Mouse (Mus musculus): ENCODE results near the gene Meox1.

Meox1 gene

DNA sequence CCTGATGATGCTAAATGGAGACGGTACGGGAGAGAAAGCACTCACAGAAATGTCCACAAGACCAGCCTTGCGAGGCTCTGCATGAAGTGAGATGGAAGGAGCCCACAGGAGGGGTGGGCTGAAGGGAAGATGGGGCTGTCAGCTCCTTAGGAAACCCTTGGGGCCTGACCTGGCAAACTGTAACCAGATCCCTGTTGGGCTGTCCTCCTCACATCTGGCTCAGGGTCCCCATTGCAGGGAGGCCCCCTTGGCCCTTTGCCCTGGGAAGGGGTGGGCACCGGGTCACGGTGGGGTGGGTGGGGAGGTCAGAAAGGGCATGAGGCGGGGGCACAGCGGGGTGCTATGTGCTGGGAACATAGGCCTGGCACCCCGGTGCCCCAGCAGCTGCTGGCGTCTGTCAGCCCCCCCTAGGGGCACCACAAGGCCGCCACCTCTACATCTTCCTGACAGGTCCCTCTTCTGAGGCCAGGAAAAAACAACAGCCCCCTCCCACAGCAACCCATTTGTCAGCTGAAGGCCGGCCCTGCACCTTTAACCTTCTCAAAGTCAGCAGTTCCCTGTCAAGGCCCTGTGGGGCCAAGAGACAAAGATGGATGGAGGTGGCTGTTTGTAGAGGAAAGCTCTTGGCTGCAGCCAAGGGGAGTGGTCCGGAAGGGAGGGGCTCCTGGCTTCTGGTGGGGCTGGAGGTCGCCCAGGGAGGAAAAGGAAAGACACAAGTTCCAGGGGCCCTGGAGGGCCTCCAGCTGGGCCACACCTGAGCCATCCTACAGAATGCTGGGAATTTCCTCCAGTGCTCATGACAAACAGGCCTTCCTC, 2.6 kb upstream of the Meox1 start:
- peak; percentile 80 to 85 for DNase-seq

DNA sequence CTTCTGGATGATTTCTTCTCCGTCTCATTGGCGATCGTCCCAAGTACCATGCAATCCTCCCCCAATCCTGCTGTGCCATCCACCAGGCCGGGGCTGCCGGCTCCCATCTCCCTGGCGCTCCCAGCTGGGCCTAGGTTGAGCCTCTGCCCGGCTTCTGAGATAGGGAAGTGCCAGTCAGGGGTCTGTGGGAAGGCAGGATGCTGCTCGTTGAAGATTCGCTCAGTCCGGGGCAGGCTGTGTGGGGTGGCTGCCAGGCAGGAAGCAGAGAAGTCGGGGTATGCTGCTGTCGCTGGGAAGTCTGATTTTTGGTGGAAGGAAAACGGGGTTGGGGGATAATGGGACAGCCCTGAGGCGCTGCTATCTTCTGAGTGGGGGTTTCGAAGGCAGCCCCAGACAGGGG, 614 bp downstream of the Meox1 start:
- peak; percentile 33 to 55 for DNase-seq

- peak in 1 of 2 experiments; percentile 43 for DNase-seq
Measured at GRCm38 (mm10) chr11:101891451-101891850, 2.7 kb downstream of the Meox1 start.

GRCm38 (mm10) chr11:101889781-101890180, 4.4 kb downstream of the Meox1 start:
- peak in 1 of 2 experiments; percentile 39 for DNase-seq

GRCm38 (mm10) chr11:101888820-101889219, 5.4 kb downstream of the Meox1 start:
- no peak for DNase-seq

DNA sequence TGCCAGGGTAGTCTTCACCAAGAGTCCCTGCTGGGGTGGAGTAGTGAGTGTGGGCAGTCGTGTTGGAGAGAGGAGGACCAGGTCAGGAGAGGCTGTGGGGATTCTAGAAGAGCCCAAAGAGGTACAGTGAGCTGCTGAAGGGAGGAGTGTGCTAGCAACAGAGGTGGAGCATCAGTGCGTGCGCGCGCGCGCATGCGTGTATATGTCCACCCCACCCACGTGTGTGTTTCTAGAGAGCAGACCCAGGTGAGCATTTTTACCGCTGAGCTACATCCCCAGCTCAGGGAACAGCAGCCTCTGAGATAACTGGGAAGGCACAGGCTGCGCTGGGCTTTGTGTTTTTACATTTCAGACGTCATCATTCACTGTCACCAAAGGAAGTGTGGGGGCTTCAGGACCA, 7.7 kb downstream of the Meox1 start:
- peak in 1 of 2 experiments; percentile 22 for DNase-seq

DNA sequence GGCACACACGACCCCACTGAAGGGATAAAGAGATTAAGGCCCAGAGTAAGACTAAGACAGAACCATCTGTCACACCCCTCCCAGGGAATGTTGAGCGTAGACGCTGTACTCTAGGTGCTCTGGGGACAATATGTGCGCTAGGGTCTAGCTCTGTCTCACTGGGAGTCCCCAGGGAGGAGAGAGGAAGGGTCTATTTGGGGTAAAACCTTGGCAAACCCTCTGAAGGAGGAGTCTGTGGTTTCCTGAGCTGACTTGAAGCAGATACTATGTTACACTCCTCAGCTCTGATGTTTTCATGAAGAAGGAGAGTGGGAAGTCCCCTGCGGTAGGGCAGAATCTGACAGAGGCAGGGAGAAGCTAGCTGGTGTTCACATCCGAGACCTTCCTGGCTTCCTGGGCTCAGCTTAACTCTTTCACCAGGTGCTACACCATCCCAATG, 8.3 kb downstream of the Meox1 start:
- DNase-seq: no peak

DNA sequence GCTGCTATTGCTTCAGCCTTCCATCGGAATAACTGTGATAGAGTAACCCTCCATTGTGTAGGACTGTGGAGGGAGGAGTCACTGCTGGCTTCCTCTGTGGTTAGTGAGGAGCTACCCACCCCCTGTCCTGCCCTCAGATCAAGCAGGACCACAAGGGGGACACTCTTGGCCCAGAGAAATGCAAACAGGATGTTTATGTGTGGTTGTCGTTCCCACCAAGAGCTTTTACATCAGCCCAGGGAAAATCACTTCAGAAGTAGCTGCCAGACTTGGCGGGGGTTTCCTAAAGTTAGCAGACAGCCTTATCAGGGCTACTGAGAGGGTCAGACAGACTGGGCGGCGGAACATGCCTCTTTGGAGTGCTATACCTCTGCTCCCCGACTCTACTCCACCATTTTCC, 8.9 kb downstream of the Meox1 start:
- peak; percentile 29 to 35 for DNase-seq

- no peak for DNase-seq
Measured at GRCm38 (mm10) chr11:101883911-101884310, 10.3 kb downstream of the Meox1 start.

GRCm38 (mm10) chr11:101882500-101883290, 11.5 kb downstream of the Meox1 start:
- no peak for DNase-seq

DNA sequence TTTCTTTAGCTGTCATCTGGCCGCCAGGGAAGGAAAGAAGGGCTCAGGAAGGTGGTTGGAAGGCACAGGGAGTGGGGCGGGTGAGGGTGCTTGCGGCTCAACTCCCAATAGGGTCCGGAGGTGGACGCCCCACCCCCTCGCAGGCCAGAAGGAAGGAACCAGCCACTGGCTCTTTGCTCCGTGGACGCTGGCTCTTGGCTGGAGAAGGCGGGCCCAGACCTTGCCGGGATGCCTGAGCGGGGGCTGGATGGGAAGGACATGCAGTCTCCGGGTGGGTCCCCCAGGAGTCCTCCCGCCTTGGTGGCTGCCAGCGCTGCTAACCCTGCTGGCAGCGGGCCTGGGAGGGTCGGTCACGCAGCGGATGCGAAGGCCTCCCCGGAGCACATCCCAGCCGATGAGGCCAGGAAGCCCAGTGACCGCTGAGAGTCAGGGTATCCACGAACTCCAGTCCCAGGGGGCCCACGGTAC, 12.5 kb downstream of the Meox1 start:
- peak; percentile 84 to 86 for DNase-seq

DNA sequence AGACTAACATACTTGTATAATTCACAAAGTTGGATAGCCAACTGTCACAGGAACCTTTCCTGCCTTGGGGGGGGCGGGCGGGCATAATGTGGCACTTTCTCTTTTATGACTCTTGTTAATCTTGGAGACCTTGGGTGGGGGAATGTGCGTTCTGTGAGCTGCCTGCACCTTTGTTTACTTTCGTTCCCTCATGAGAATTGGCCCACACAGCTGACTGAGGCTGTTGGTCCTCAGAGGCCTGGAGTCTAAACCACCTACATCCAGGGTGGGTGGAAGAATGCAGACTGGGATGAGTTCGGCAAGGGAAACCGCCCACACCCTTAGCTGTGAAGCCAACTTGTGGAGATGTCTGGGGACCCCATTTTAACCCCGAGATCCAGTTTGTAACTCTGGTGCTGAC, 13.0 kb downstream of the Meox1 start:
- no peak for DNase-seq

DNA sequence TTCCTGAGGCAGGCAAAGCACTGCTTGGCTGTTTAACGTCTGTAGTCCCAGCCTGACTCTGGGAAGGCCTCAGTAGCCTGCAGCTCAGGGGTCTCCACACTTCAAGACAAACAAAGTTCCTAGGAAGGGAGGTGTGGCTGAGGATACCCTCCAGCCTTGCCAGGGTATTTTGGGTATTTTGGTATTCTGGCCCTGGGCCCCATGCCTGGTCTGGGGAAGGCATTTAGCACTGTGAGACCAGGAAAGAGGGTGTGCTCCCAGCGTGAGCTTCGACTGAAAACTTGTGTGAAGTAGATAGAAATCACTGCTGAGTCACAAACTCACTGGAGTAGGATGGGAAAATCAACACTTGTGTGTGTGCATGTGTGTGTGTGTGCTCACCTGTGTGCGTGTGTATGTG, 14.5 kb downstream of the Meox1 start:
- no peak for DNase-seq

DNA sequence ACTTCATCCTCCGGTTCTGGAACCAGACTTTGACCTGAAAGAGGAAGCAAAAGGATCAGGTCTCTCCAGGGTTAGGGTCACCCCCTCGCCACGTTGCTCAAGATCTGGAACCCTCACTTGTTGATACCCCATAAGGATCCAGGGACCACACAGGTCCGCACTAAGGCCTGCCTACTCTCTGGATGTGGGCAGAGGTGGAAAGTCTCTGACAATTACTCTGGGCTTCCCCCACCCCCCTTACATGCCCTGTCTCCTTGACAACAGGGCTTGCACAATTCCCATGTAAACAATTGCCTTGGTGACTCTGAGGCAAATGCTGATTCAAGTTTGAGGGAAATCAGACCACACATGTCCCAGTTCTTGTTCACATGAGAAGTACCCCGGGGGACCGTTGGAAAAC, 15.5 kb downstream of the Meox1 start:
- DNase-seq: no peak

DNA sequence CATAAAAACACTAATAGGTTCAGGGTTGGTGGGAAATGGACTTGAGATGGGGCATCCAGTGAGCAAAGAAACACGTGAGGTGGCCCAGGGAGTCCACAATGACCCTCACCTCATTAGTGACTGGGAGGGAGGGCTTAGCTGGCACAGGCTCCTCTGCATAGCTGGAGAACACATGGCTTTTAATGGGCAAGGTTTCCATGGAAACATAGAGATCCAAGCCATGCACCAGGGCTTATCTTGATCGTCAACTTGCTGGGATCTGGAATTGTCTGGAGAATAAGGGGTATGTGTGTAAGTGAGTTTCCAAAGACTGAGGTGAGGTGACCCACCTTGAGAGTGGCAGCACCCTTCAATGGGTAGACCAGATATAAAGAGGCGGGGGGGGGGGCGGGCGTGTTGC, 19.2 kb downstream of the Meox1 start:
- DNase-seq: no peak

- DNase-seq: peak; percentile 45 to 61
Measured at GRCm38 (mm10) chr11:101873909-101874308, 20.3 kb downstream of the Meox1 start.

- no peak for DNase-seq
Measured at GRCm38 (mm10) chr11:101871435-101871834, 22.7 kb downstream of the Meox1 start.

- DNase-seq: peak; percentile 48 to 59
Measured at GRCm38 (mm10) chr11:101870067-101870765, 24.0 kb downstream of the Meox1 start.

DNA sequence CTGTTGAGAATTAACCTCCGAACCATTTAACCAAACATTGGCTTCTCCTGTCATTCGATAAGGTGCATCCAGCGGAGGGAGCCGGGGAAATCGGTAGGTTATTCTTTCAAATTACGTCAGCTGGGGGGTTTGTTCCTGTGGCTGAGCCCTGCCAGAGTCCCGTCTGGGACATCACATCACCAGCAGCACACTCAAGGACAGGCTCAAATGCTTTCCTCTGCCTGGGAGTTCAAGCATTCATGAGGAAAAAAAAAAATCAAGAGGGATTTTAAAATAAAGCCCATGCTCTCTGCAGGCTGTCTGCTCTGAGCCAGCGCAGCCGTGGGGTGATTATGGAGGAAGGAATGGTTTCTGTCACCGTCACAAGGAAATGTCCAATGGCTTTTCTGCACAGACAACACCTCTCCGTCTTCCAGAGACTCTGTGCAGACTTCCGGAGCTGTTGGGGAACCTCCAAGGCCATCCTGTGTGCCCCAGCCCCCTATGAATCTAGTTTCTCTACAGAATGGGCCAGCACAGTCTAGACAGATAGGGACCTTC, 26.6 kb downstream of the Meox1 start:
- no peak for DNase-seq

DNA sequence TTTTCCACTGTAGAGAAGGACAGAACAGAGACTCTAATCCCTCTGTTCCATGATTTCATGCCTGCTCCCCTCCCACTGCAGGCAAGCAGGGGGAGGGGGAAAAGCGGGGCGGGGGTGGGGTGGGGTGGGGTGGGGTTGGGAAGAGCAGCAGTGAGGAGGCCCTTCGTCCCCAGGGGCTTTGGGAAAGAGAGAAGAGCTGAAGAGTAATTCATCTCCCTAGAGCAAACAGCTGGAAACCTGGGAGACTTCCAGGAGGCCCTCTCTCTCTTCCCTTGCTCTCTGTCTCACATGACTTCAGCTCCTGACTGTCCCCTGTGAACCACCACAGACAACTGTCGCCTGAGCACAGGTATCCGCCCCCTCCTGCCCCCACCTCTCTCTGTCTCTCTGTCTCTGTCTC, 35.4 kb downstream of the Meox1 start:
- no peak for DNase-seq

DNA sequence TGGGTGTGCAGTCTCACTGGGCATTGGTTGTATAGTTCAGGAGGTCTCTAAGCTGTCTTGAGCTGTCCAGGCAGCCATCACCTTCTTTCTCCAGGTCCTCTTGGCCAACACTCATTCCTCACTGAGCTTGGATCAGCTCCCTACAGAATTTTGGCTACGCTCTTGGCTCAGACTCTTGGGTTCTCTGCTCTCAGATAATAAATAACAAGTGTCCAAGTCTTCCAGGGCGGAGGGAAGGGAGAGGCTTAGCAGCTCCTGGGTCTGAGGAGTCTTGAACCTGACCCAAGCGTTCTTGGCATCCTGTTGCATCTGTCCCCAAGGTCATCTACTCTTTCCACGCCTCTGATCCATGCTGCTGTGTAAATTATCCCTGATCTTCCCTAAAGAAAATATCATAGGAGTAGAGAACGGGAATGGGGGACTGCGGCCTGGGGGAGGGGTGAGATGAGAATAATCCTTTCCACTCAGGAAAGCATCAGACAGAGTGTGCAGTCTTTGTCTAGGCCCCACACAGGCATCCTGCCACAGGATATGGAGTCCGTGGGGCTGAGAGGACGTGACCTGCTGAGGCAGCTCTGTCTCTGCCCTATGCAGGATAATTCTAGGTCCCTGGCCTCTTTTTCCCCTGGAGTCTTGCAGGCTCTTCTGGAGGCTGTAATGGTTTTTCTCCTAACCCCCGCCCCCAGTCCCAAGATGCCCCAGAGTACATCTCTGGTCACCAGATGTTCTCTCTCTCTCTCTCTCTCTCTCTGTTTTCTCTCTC, 38.0 kb downstream of the Meox1 start:
- peak; percentile 41 to 61 for DNase-seq

GRCm38 (mm10) chr11:101851042-101851441, 43.1 kb downstream of the Meox1 start:
- peak; percentile 56 to 61 for DNase-seq

All from kidney, postnatal 36 days (tissue).